Mouse (Mus musculus): ENCODE measurements at regions not wholly inside any gene's neighbourhood (a gene's known extent, or its start where the extent isn't known, plus 50 kb on each side); places are given as distances from the start of the nearest gene placed in this dataset.

GRCm38 (mm10) chr8:73645582-73645981 is 292.2 kb upstream of the Large1 start:
- Histone ChIP-seq H3K36me3 (no peaks in the 10 kb centered on the region), H3K4me1 (replicated peaks) (no peaks in the 10 kb centered on the region), H3K9me3 (peaks cover 7% of the 10 kb centered on the region; the same call in 1 of the 2 replicates), H3K27ac (no peak overlapping the region), H3K27me3 (ENCODE audit: insufficient read depth, poor library complexity, severe bottlenecking) (no peaks in the 10 kb centered on the region), H3K4me3 (no peak overlapping the region)
- DNase-seq (ENCODE audit: low spot score) = no peak
- WGBS = 82% methylated on average over 4 of the region's 4 CpGs

- no peak for DNase-seq (ENCODE audit: low spot score)
- Histone ChIP-seq H3K4me3 (no peak overlapping the region), H3K9me3 (no peaks in the 10 kb centered on the region), H3K27ac (no peak overlapping the region), H3K4me1 (replicated peaks) (no peaks in the 10 kb centered on the region), H3K27me3 (ENCODE audit: insufficient read depth, poor library complexity, severe bottlenecking) (no peaks in the 10 kb centered on the region), H3K36me3 (no peaks in the 10 kb centered on the region)
These were observed 273.5 kb upstream of the Large1 start for GRCm38 (mm10) chr8:73626798-73627197.

GRCm38 (mm10) chr8:73618946-73619345 is 265.6 kb upstream of the Large1 start:
- no peaks in the 10 kb centered on the region for H3K36me3 ChIP-seq
- peaks cover 5% of the 10 kb centered on the region for H3K9me3 ChIP-seq
- WGBS = 84% methylated on average over 1 of the region's 1 CpGs
- peak; percentile 3 for DNase-seq (ENCODE audit: low spot score)
- H3K4me1 ChIP-seq (replicated peaks) = no peaks in the 10 kb centered on the region
- H3K27ac ChIP-seq = no peak overlapping the region
- no peaks in the 10 kb centered on the region for H3K27me3 ChIP-seq (ENCODE audit: insufficient read depth, poor library complexity, severe bottlenecking)
- no peak overlapping the region for H3K4me3 ChIP-seq

GRCm38 (mm10) chr8:73614631-73615030 is 261.3 kb upstream of the Large1 start:
- Histone ChIP-seq H3K27ac (no peak overlapping the region), H3K27me3 (ENCODE audit: insufficient read depth, poor library complexity, severe bottlenecking) (no peaks in the 10 kb centered on the region), H3K4me3 (no peak overlapping the region), H3K4me1 (replicated peaks) (no peaks in the 10 kb centered on the region), H3K36me3 (no peaks in the 10 kb centered on the region), H3K9me3 (peaks cover 5% of the 10 kb centered on the region)
- DNase-seq (ENCODE audit: low spot score) = no peak
- 88% methylated on average over 2 of the region's 2 CpGs for WGBS

- Histone ChIP-seq H3K4me3 (no peak overlapping the region), H3K27ac (no peak overlapping the region), H3K27me3 (ENCODE audit: insufficient read depth, poor library complexity, severe bottlenecking) (no peaks in the 10 kb centered on the region), H3K36me3 (no peaks in the 10 kb centered on the region), H3K4me1 (replicated peaks) (no peaks in the 10 kb centered on the region), H3K9me3 (peaks cover 4% of the 10 kb centered on the region)
- WGBS = 79% methylated on average over 2 of the region's 2 CpGs
- DNase-seq (ENCODE audit: low spot score) = no peak
These were observed 260.8 kb upstream of the Large1 start for GRCm38 (mm10) chr8:73614106-73614505.

- WGBS = 93% methylated on average over 10 of the region's 10 CpGs
- Histone ChIP-seq H3K4me1 (replicated peaks) (no peaks in the 10 kb centered on the region), H3K9me3 (no peaks in the 10 kb centered on the region), H3K4me3 (no peak overlapping the region), H3K36me3 (no peaks in the 10 kb centered on the region), H3K27me3 (ENCODE audit: insufficient read depth, poor library complexity, severe bottlenecking) (no peaks in the 10 kb centered on the region), H3K27ac (no peak overlapping the region)
- DNase-seq (ENCODE audit: low spot score) = no peak
These were observed 258.2 kb upstream of the Large1 start for GRCm38 (mm10) chr8:73611583-73611982.

- no peaks in the 10 kb centered on the region for H3K27me3 ChIP-seq (ENCODE audit: insufficient read depth, poor library complexity, severe bottlenecking)
- no peaks in the 10 kb centered on the region for H3K9me3 ChIP-seq
- H3K4me3 ChIP-seq = no peak overlapping the region
- no peaks in the 10 kb centered on the region for H3K36me3 ChIP-seq
- DNase-seq (ENCODE audit: low spot score) = no peak
- H3K27ac ChIP-seq = no peak overlapping the region
- no peaks in the 10 kb centered on the region for H3K4me1 ChIP-seq (replicated peaks)
These were observed 217.3 kb upstream of the Large1 start for GRCm38 (mm10) chr8:73570599-73570998.

- no peak for DNase-seq (ENCODE audit: low spot score)
- no peak overlapping the region for H3K4me3 ChIP-seq
- no peaks in the 10 kb centered on the region for H3K27me3 ChIP-seq (ENCODE audit: insufficient read depth, poor library complexity, severe bottlenecking)
- H3K27ac ChIP-seq = no peak overlapping the region
- H3K9me3 ChIP-seq = no peaks in the 10 kb centered on the region
- no peaks in the 10 kb centered on the region for H3K36me3 ChIP-seq
- H3K4me1 ChIP-seq (replicated peaks) = no peaks in the 10 kb centered on the region
These were observed 216.6 kb upstream of the Large1 start for GRCm38 (mm10) chr8:73569963-73570362.
